Mouse (Mus musculus) thymus, adult 2 months (tissue): ENCODE data around the gene Polr2h. TPM values are rescaled to one million over a fixed set of nuclear protein-coding genes. Genes with fewer than 3 reads are reported as not detected.

ENCODE experiments used
- DNase-seq: peaks from one replicate; pipeline ENCODE4 v3.0.0; 2021
- H3K27ac ChIP-seq: fragments of 200-500 bp; 2 replicates; pipeline ENCODE4 v1.5.1; 2012; ENCODE audit warnings: low read length, control low read depth; ENCODE audit not compliant: control insufficient read depth, insufficient read depth
- H3K27me3 ChIP-seq: fragments of 200-500 bp; 2 replicates; pipeline ENCODE4 v1.6.1; 2012; ENCODE audit warnings: mild to moderate bottlenecking, low read length, moderate library complexity, mixed read lengths; ENCODE audit not compliant: control insufficient read depth, insufficient read depth
- H3K36me3 ChIP-seq: fragments of 200-500 bp; 2 replicates; pipeline ENCODE4 v1.6.1; 2012; ENCODE audit warnings: mild to moderate bottlenecking, low read length, moderate library complexity; ENCODE audit not compliant: control insufficient read depth, insufficient read depth
- H3K4me1 ChIP-seq: fragments of 200-500 bp; replicated peaks from 2 replicates; pipeline ENCODE4 v1.6.1; 2012; ENCODE audit warnings: low read length; ENCODE audit not compliant: control insufficient read depth, insufficient read depth
- H3K4me3 ChIP-seq: fragments of 200-500 bp; 2 replicates; pipeline ENCODE4 v1.5.1; 2012; ENCODE audit warnings: mild to moderate bottlenecking, low read length, control low read depth, moderate library complexity; ENCODE audit not compliant: control insufficient read depth, insufficient read depth
- CTCF ChIP-seq: fragments of 200-500 bp; IDR thresholded peaks from 2 replicates; pipeline ENCODE4 v1.5.1; 2012; ENCODE audit warnings: mild to moderate bottlenecking, control low read depth, low read length, moderate library complexity, borderline replicate concordance; ENCODE audit not compliant: control insufficient read depth, poor library complexity, insufficient read depth; ENCODE audit errors: extremely low read depth
- POLR2A ChIP-seq: fragments of 200-500 bp; IDR thresholded peaks from 2 replicates; pipeline ENCODE4 v1.6.1; 2012; ENCODE audit warnings: mild to moderate bottlenecking, low read length, control low read depth, moderate library complexity; ENCODE audit not compliant: control insufficient read depth, poor library complexity, insufficient read depth; ENCODE audit errors: extremely low read depth
- WGBS: fragments of 180-500 bp; shearing (Covaris S2); methylation state at CpG from one replicate; pipeline ENCODE4 v1.1.7; 2018; 5-methylcytosine and 5-hydroxymethylcytosine counted together
- polyA plus RNA-seq: library from polyadenylated mRNA; depleted of rRNA; stranded (reverse); fragments of >200 nt; gene quantifications from 2 replicates; pipeline ENCODE4 v1.2.3, GENCODE M21; 2012

Polr2h gene
- polyA plus RNA-seq, 1 experiment = 32.9 TPM

GRCm38 (mm10) chr16:20712190-20712589 is 5.3 kb upstream of the Polr2h start:
- WGBS = 92% methylated on average over 9 of the region's 9 CpGs
- no peaks in the 10 kb centered on the region for H3K36me3 ChIP-seq
- TF ChIP-seq POLR2A (no peak), CTCF (no peak)
- no peak overlapping the region for H3K4me3 ChIP-seq
- no peak overlapping the region for H3K27ac ChIP-seq
- no peaks in the 10 kb centered on the region for H3K27me3 ChIP-seq
- H3K4me1 ChIP-seq = peaks cover 13% of the 10 kb centered on the region
- no peak for DNase-seq

- H3K27me3 ChIP-seq = no peaks in the 10 kb centered on the region
Measured at GRCm38 (mm10) chr16:20712889-20713288, 4.6 kb upstream of the Polr2h start.

GRCm38 (mm10) chr16:20714307-20715080 is 3.0 kb upstream of the Polr2h start:
- Histone ChIP-seq H3K36me3 (no peaks in the 10 kb centered on the region), H3K4me1 (peaks cover 17% of the 10 kb centered on the region), H3K27me3 (no peaks in the 10 kb centered on the region), H3K4me3 (no peak overlapping the region), H3K27ac (no peak overlapping the region)
- TF ChIP-seq POLR2A (no peak), CTCF (no peak)
- DNase-seq = no peak
- 91% methylated on average over 11 of the region's 11 CpGs for WGBS

More at GRCm38 (mm10) chr16:20712889-20713288, 4.6 kb upstream of the Polr2h start:
- TF ChIP-seq CTCF (no peak), POLR2A (no peak)
- WGBS = 98% methylated on average over 7 of the region's 7 CpGs
- Histone ChIP-seq H3K4me3 (no peak overlapping the region), H3K4me1 (peaks cover 14% of the 10 kb centered on the region), H3K36me3 (no peaks in the 10 kb centered on the region), H3K27ac (no peak overlapping the region)
- no peak for DNase-seq

DNA sequence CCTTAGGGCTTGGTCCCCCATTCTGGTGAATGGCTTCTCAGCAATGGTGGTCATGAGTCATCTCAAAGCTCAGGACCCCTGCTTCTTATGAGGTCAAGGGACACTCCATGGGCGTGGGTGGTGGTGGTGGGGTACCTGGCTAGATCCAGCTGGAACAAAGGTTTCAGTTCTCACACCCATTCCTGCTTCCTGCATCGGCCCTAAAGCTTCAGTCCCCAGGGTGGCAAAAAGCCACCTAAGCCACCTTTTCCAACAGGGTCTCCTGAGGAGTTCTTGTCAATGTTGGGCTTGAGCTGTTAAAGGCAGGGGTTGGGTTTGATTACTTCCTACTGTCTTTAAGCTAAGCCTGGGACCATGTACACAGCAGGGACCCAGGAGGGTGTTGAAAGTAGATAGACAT is 2.3 kb upstream of the Polr2h start:
- H3K27me3 ChIP-seq = no peaks in the 10 kb centered on the region
- TF ChIP-seq POLR2A (no peak), CTCF (no peak)
- peaks cover 17% of the 10 kb centered on the region for H3K4me1 ChIP-seq
- WGBS = 93% methylated on average over 2 of the region's 2 CpGs
- no peaks in the 10 kb centered on the region for H3K36me3 ChIP-seq
- no peak overlapping the region for H3K4me3 ChIP-seq
- no peak overlapping the region for H3K27ac ChIP-seq
- no peak for DNase-seq

GRCm38 (mm10) chr16:20715566-20715965 is 1.9 kb upstream of the Polr2h start:
- H3K4me3 ChIP-seq = peak overlapping the region; percentile 67
- H3K4me1 ChIP-seq = peaks cover 17% of the 10 kb centered on the region
- no peak for DNase-seq
- no peaks in the 10 kb centered on the region for H3K36me3 ChIP-seq
- TF ChIP-seq POLR2A (no peak), CTCF (no peak)
- H3K27ac ChIP-seq = no peak overlapping the region
- H3K27me3 ChIP-seq = no peaks in the 10 kb centered on the region
- 4% methylated on average over 12 of the region's 12 CpGs for WGBS

DNA sequence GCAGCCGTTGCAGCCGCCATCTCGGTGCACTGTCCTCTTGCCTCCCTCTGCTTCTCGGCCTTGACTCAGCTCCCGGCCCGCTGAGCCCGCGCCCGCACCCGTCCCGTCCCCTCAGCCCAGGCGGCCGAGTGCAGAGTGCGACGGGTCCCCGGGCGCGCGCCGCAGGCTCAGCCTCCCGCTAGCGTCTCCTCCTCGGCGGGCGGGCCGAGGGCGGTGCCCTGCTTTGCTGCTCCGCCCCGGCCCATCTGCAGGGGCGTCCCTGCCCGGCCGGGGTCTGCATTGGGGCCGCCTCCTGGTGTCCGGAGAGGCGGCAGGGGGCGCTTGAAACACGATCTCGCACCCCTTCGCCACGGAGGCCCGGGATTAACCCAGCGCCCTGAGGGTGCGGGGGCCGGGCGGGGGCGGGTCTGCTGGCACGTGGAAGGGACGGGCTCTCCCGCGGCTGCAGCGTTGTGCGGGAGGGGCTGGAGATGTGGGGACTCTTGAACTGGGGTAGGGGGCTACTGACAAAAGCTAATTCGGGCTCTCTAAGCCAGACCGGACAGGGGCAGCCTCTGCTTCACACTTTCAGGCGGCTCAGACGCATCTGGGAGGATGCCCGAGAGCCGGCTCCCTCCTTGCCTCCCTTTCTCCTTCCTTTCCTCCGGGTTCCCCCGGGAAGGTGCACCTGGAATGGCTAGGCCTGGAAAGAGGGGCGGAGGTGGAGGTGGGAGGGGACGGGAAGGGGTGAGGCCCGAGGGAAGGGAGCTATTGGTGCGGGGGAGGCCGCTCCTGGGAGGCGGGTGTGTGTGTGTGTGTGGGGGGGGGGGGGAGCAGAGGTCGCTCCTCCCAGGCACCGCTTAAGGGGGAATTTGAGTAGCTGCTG is 1.3 kb upstream of the Polr2h start:
- WGBS = under 1% methylated on average over 67 of the region's 68 CpGs
- H3K36me3 ChIP-seq = no peaks in the 10 kb centered on the region; the same call in 1 of the 2 replicates
- peaks cover 17% of the 10 kb centered on the region for H3K4me1 ChIP-seq
- peak overlapping the region; percentile 66; the same call in 1 of the 2 replicates for H3K27ac ChIP-seq
- no peaks in the 10 kb centered on the region for H3K27me3 ChIP-seq
- DNase-seq = peak; percentile 79
- TF ChIP-seq CTCF = peak; percentile 59; the same call in 1 of the 2 replicates
- peak; percentile 80; the same call in 1 of the 2 replicates for TF ChIP-seq POLR2A
- peak overlapping the region; percentile 67 for H3K4me3 ChIP-seq
